Mouse (Mus musculus) kidney, adult 9 months (tissue): ENCODE measurements at regions not wholly inside any gene's neighbourhood (a gene's known extent, or its start where the extent isn't known, plus 50 kb on each side); places are given as distances from the start of the nearest gene placed in this dataset.

Source experiments
- DNase-seq: peaks from one replicate; pipeline ENCODE4 v3.0.0; 2022

- DNase-seq: peak; percentile 39
Observed at GRCm38 (mm10) chr11:42067788-42068187, 67.1 kb upstream of the Gabrg2 start.

DNA sequence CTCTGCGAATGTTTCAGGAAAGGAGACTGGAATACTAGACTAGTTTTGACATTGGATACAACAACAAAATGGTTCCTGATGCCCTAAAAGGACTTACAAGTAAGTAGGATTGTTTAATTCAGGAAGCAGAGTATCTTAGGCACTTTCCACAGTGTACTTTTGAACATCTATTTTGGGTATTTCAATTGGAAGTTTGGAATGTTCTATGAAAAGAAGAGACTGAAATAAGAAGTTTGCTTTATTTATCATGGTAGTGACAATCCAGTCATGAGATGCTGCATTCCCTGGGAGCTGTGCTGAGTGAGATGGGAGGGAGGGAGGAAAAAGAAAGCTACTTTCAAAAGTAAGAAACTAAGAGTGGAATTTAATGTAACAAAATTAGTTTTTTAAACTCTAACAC, 50.9 kb upstream of the Gabrg2 start:
- DNase-seq: no peak
